Mouse (Mus musculus) kidney, adult 2 months (tissue): ENCODE measurements at regions not wholly inside any gene's neighbourhood (a gene's known extent, or its start where the extent isn't known, plus 50 kb on each side); places are given as distances from the start of the nearest gene placed in this dataset.

Source experiments
- DNase-seq: peaks from one replicate; pipeline ENCODE4 v3.0.0; 2021
- H3K27ac ChIP-seq: fragments of 200-500 bp; 2 replicates; pipeline ENCODE4 v1.5.1; 2012; ENCODE audit warnings: low read depth, low read length, control low read depth, inconsistent platforms; ENCODE audit not compliant: insufficient read depth
- H3K27me3 ChIP-seq: fragments of 200-500 bp; replicated peaks from 2 replicates; pipeline ENCODE4 v1.6.1; 2012; ENCODE audit warnings: mild to moderate bottlenecking, moderate library complexity, low read length, inconsistent platforms; ENCODE audit not compliant: control insufficient read depth, insufficient read depth
- H3K36me3 ChIP-seq: fragments of 200-500 bp; 2 replicates; pipeline ENCODE4 v1.6.1; 2012; ENCODE audit warnings: mild to moderate bottlenecking, moderate library complexity, low read length, inconsistent platforms; ENCODE audit not compliant: control insufficient read depth, insufficient read depth
- H3K4me1 ChIP-seq: fragments of 200-500 bp; 2 replicates; pipeline ENCODE4 v1.6.1; 2011; ENCODE audit warnings: low read length; ENCODE audit not compliant: control insufficient read depth, insufficient read depth
- H3K4me3 ChIP-seq: fragments of 200-500 bp; 2 replicates; pipeline ENCODE4 v1.5.1; 2011; ENCODE audit warnings: mild to moderate bottlenecking, low read depth, low read length, control low read depth; ENCODE audit not compliant: insufficient read depth
- CTCF ChIP-seq: fragments of 200-500 bp; conservative IDR thresholded peaks from 2 replicates; pipeline ENCODE4 v1.5.1; 2011; ENCODE audit warnings: low read depth, mild to moderate bottlenecking, control low read depth, low read length, moderate library complexity, mixed read lengths; ENCODE audit not compliant: insufficient read depth, insufficient read length
- POLR2A ChIP-seq: fragments of 200-500 bp; IDR thresholded peaks from one replicate; pipeline ENCODE4 v1.6.1; 2011; ENCODE audit warnings: low read depth, low read length, control low read depth
- WGBS: fragments of 180-500 bp; shearing (Covaris S2); methylation state at CpG from one replicate; pipeline ENCODE4 v1.1.7; 2018; 5-methylcytosine and 5-hydroxymethylcytosine counted together

DNA sequence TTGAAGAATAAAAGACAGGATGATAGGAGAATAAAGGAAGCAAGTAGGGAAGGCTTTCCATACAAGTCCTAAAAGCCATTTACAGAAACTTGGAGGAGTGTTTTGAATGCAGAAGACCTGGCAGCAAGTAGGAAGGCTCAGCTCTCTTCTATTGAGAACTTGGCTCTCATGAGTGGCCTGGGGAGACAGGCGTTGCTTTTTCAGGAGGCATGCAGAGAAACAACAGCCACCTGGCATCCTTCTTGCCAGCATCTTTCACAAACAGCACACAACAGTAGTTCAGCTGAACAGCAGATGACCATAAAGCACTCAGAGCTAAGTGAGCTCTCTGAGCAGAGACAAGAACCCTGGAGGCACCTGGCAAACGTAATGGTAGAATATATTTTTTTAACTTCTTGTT, 83.8 kb upstream of the Stmnd1 start:
- TF ChIP-seq POLR2A = no peak
- no peaks in the 10 kb centered on the region for H3K36me3 ChIP-seq

DNA sequence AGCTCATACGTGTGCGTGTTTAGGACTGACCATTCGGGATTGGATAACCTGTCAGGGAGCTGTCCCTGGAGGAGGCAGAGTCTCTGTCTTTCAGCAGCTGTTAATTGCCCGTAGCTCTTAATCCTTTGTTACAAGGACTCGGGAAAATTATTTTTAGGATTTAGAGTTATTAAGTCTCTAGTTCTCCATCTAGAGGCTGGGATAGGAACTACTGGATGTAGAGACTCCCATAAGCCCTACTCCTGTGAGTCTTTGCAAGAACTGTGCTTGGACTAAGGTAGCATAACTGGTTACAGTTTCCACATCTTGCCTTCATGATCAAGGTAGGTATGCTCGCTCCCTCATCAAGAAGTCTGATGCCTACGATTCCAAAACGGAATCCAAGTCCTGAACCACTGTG, 90.7 kb upstream of the Stmnd1 start:
- peak; percentile 51 for DNase-seq
- Histone ChIP-seq H3K4me3 (no peak overlapping the region), H3K27me3 (no peaks in the 10 kb centered on the region), H3K36me3 (no peaks in the 10 kb centered on the region), H3K27ac (no peak overlapping the region), H3K4me1 (no peaks in the 10 kb centered on the region)
- WGBS = 63% methylated on average over 8 of the region's 8 CpGs
- no peak for TF ChIP-seq CTCF
- no peak for TF ChIP-seq POLR2A

More for the DNA sequence above, 83.8 kb upstream of the Stmnd1 start:
- DNase-seq = no peak
- no peaks in the 10 kb centered on the region for H3K4me1 ChIP-seq
- no peaks in the 10 kb centered on the region for H3K27me3 ChIP-seq
- no peak overlapping the region for H3K27ac ChIP-seq
- 77% methylated on average over 2 of the region's 2 CpGs for WGBS
- no peak overlapping the region for H3K4me3 ChIP-seq

- no peak overlapping the region for H3K27ac ChIP-seq
- H3K27me3 ChIP-seq = no peaks in the 10 kb centered on the region
- DNase-seq = peak; percentile 49
- H3K36me3 ChIP-seq = no peaks in the 10 kb centered on the region
- TF ChIP-seq POLR2A = no peak
- no peak for TF ChIP-seq CTCF
- H3K4me3 ChIP-seq = no peak overlapping the region
- no peaks in the 10 kb centered on the region for H3K4me1 ChIP-seq
- 47% methylated on average over 12 of the region's 12 CpGs for WGBS
Observed at GRCm38 (mm10) chr13:46180606-46181133, 92.9 kb upstream of the Stmnd1 start.

DNA sequence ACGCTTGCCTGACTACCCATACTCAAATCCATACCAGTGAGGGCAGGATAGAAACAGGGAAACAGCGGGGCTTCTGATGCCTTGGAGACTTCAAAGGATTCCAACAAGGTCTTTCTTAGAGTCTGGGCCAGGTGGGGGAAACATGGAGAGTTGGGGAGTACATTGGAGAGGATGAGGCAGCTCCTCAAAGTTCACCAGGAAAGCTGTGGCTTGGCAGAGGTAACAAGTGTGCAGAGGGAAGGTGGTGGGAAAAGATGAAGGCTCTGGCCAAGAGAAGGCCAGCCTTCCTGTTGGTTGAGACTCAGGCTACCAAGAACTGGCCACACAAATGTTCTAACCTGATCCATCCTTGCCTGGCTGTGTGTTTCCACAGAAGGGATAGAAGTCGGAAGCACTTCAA, 93.6 kb upstream of the Stmnd1 start:
- no peak for DNase-seq
- 95% methylated on average over 3 of the region's 3 CpGs for WGBS
- H3K4me3 ChIP-seq = no peak overlapping the region
- no peaks in the 10 kb centered on the region for H3K27me3 ChIP-seq
- TF ChIP-seq POLR2A (no peak), CTCF (no peak)
- no peak overlapping the region for H3K27ac ChIP-seq
- no peaks in the 10 kb centered on the region for H3K36me3 ChIP-seq
- H3K4me1 ChIP-seq = no peaks in the 10 kb centered on the region

- Histone ChIP-seq H3K4me3 (no peak overlapping the region), H3K4me1 (no peaks in the 10 kb centered on the region), H3K36me3 (no peaks in the 10 kb centered on the region), H3K27ac (no peak overlapping the region), H3K27me3 (no peaks in the 10 kb centered on the region)
- TF ChIP-seq POLR2A = no peak
- TF ChIP-seq CTCF = no peak
- WGBS = 81% methylated on average over 8 of the region's 8 CpGs
- no peak for DNase-seq
Observed at GRCm38 (mm10) chr13:46173103-46173502, 100.4 kb upstream of the Stmnd1 start.

DNA sequence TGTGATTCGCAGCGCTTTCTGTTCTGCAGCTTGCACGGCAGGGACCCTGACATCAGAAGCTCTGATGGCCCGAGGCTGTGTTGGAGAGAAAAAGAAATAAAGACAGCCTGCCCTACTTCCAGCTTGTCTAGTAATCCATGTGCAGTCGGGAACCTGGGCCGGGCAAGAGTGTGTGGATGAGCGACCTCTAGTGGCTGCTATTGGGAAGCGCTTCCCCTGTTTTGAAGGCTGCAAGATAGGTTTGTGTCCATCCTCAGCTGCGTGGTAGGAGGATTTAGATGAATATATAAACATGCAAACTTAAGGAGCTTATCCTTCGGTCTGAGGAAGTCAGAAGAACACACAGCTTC, 111.5 kb upstream of the Stmnd1 start:
- TF ChIP-seq POLR2A (no peak), CTCF (peak; percentile 95)
- no peaks in the 10 kb centered on the region for H3K27me3 ChIP-seq
- DNase-seq = peak; percentile 85
- WGBS = 1% methylated on average over 10 of the region's 10 CpGs
- H3K4me1 ChIP-seq = peaks cover 8% of the 10 kb centered on the region
- H3K4me3 ChIP-seq = no peak overlapping the region
- H3K27ac ChIP-seq = no peak overlapping the region
- H3K36me3 ChIP-seq = no peaks in the 10 kb centered on the region

- peaks cover 8% of the 10 kb centered on the region for H3K4me1 ChIP-seq
- WGBS = 30% methylated on average over 13 of the region's 13 CpGs
- no peaks in the 10 kb centered on the region for H3K27me3 ChIP-seq
- no peak for DNase-seq
- no peaks in the 10 kb centered on the region for H3K36me3 ChIP-seq
- TF ChIP-seq POLR2A (no peak), CTCF (no peak)
- H3K27ac ChIP-seq = no peak overlapping the region
- H3K4me3 ChIP-seq = no peak overlapping the region
Observed at GRCm38 (mm10) chr13:46161261-46162024, 112.1 kb upstream of the Stmnd1 start.

- H3K4me1 ChIP-seq = no peaks in the 10 kb centered on the region
- 94% methylated on average over 14 of the region's 14 CpGs for WGBS
Observed at GRCm38 (mm10) chr13:46159354-46159753, 114.2 kb upstream of the Stmnd1 start.

More at GRCm38 (mm10) chr13:46159354-46159753, 114.2 kb upstream of the Stmnd1 start:
- no peak for DNase-seq
- Histone ChIP-seq H3K27ac (no peak overlapping the region), H3K36me3 (no peaks in the 10 kb centered on the region), H3K27me3 (no peaks in the 10 kb centered on the region), H3K4me3 (no peak overlapping the region)
- TF ChIP-seq CTCF (no peak), POLR2A (no peak)
